Mouse (Mus musculus): ENCODE measurements around the gene Fam209. TPM values are rescaled to one million over a fixed set of nuclear protein-coding genes. Genes with fewer than 3 reads are reported as not detected.

Gene Fam209
- polyA plus RNA-seq, 1 experiment from 2014 or later = not detected

GRCm38 (mm10) chr2:172516407-172516992 lies 44.2 kb downstream of the Fam209 start:
- Histone ChIP-seq H3K36me3 (no peaks in the 10 kb centered on the region), H3K27me3 (peaks cover 21% of the 10 kb centered on the region), H3K4me2 (replicated peaks) (no peak overlapping the region), H3K27ac (no peak overlapping the region), H3K9ac (no peak overlapping the region), H3K4me3 (no peak overlapping the region), H3K9me3 (replicated peaks) (no peaks in the 10 kb centered on the region), H3K4me1 (no peaks in the 10 kb centered on the region)
- ATAC-seq (ENCODE audit: low FRiP score) = no peak
- 18% methylated on average over 11 of the region's 11 CpGs for WGBS

GRCm38 (mm10) chr2:172520616-172521371 lies 48.5 kb downstream of the Fam209 start:
- H3K9ac ChIP-seq = no peak overlapping the region
- no peak overlapping the region for H3K27ac ChIP-seq
- no peaks in the 10 kb centered on the region for H3K36me3 ChIP-seq
- no peaks in the 10 kb centered on the region for H3K4me1 ChIP-seq
- no peak overlapping the region for H3K4me3 ChIP-seq
- H3K9me3 ChIP-seq (replicated peaks) = no peaks in the 10 kb centered on the region
- peaks cover 13% of the 10 kb centered on the region for H3K27me3 ChIP-seq
- no peak overlapping the region for H3K4me2 ChIP-seq (replicated peaks)
- 83% methylated on average over 9 of the region's 9 CpGs for WGBS
- ATAC-seq (ENCODE audit: low FRiP score) = no peak

- Histone ChIP-seq H3K36me3 (no peaks in the 10 kb centered on the region), H3K27ac (no peak overlapping the region), H3K9ac (no peak overlapping the region), H3K4me3 (no peak overlapping the region), H3K4me2 (replicated peaks) (no peak overlapping the region), H3K9me3 (replicated peaks) (no peaks in the 10 kb centered on the region), H3K4me1 (no peaks in the 10 kb centered on the region), H3K27me3 (peaks cover 8% of the 10 kb centered on the region)
- no peak for ATAC-seq (ENCODE audit: low FRiP score)
- 84% methylated on average over 12 of the region's 12 CpGs for WGBS
Observed at GRCm38 (mm10) chr2:172522528-172522927, 50.2 kb downstream of the Fam209 start.

Other genes starting within 250 kb of the Fam209 start
- not detected in 2 replicates for gene Mc3r, start 224.0 kb upstream of the Fam209 start, polyA plus RNA-seq (2016; fragmentation: Nextera tagmentation; extraction: Ambion mirVana)
- gene Fam210b, start 127.0 kb upstream of the Fam209 start, polyA plus RNA-seq (2016; fragmentation: Nextera tagmentation; extraction: Ambion mirVana) = 31.8 and 33.1 TPM in 2 replicates
- gene Aurka, start 102.0 kb upstream of the Fam209 start, polyA plus RNA-seq (2016; fragmentation: Nextera tagmentation; extraction: Ambion mirVana) = 78.8 and 85.6 TPM in 2 replicates
- gene Cstf1, start 101.8 kb upstream of the Fam209 start, polyA plus RNA-seq (2016; fragmentation: Nextera tagmentation; extraction: Ambion mirVana) = 37.3 and 37.5 TPM in 2 replicates
- 0.14 and 0.38 TPM in 2 replicates for gene Cass4, start 78.7 kb upstream of the Fam209 start, polyA plus RNA-seq (2016; fragmentation: Nextera tagmentation; extraction: Ambion mirVana)
- 86.5 and 93.0 TPM in 2 replicates for gene Rtf2, start 32.0 kb upstream of the Fam209 start, polyA plus RNA-seq (2016; fragmentation: Nextera tagmentation; extraction: Ambion mirVana)
- gene Gcnt7, start 13.9 kb upstream of the Fam209 start, polyA plus RNA-seq (2016; fragmentation: Nextera tagmentation; extraction: Ambion mirVana) = 2.2 and 2.5 TPM in 2 replicates
- gene Tfap2c, start 77.1 kb downstream of the Fam209 start, polyA plus RNA-seq (2016; fragmentation: Nextera tagmentation; extraction: Ambion mirVana) = 1.6 and 1.9 TPM in 2 replicates